Mouse (Mus musculus) left cerebral cortex, postnatal 36 days (tissue): Measurements from ENCODE around the gene Ckm. TPM values are rescaled to one million over a fixed set of nuclear protein-coding genes. Genes with fewer than 3 reads are reported as not detected.

Experiments used
- DNase-seq, 2 experiments: peaks; one replicate each; pipeline ENCODE4 v3.0.0; 2021 to 2022; ENCODE audit warnings: low spot score in 2 of 2, mixed read lengths in 1 of 2
- intact Hi-C: fragments of 180-260 bp; cut with DNase I; formaldehyde crosslinking; loops from one replicate; pipeline ENCODE4 v1.15.1; 2025
- total RNA-seq, 2 experiments: library from RNA; stranded (reverse); gene quantifications; 2 replicates each; pipeline ENCODE4 v1.2.3; 2021

Ckm gene
- total RNA-seq, 2 experiments from 2014 or later: 0.35 to 0.41 TPM

DNA sequence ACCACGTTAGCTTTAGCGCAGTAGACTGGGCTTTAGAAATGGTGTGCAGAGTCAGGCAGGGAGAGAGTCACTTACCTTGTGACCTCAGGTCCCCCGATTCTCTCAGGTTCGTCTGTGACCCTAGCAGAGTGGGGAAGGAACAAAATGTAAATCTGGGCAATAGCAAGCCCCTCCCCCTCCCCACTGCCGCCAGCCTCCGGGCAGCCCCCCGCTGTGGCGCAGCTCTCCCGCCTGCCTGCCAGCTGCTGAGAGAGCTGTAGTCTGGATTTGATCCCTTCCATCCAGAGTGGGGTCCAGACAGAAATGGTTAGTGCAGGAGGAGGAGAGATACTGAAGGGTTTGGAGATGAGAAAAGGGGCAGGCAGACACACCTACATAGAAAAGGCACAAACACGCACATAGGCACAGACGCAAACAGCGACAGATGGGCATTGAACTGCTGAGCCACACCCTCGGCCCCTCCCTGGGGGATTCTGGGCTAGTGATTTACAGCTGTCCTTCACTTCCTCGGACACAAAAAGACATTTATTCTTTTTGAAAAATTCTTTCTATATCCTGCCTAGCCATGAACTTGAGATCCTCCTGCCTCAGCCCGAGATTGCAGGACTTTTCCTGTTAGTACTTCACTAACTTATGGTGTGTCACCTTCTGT, 23.5 kb downstream of the Ckm start:
- no peak for DNase-seq
- intact Hi-C loops: no loop called here

- intact Hi-C loops: no loop called here
- no peak for DNase-seq
These were observed 25.1 kb downstream of the Ckm start for GRCm38 (mm10) chr7:19429726-19430125.

- DNase-seq: no peak
- intact Hi-C loops: no loop called here
These were observed 25.8 kb downstream of the Ckm start for GRCm38 (mm10) chr7:19430402-19430801.

DNA sequence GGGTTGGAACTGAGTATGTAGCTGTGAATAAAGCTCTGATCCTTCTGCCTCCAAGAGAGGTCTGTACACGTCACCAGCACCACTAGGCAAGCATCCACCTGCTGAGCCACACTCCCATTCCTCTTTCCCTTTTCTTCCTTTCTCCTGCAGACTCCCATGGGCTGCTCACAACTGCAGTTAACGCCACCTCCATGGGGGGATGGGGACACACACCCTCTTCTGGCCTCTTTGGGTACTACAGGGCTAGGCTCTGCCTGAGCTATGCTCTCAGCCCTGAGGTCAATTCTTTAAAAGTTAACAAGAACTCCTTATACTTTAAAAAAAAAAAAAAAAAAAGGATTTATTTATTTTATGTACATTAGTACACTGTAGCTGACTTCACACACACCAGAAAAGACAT, 27.9 kb downstream of the Ckm start:
- intact Hi-C loops: no loop called here
- DNase-seq: no peak

GRCm38 (mm10) chr7:19436276-19436675, 31.7 kb downstream of the Ckm start:
- DNase-seq: no peak
- intact Hi-C loops: no loop called here

DNA sequence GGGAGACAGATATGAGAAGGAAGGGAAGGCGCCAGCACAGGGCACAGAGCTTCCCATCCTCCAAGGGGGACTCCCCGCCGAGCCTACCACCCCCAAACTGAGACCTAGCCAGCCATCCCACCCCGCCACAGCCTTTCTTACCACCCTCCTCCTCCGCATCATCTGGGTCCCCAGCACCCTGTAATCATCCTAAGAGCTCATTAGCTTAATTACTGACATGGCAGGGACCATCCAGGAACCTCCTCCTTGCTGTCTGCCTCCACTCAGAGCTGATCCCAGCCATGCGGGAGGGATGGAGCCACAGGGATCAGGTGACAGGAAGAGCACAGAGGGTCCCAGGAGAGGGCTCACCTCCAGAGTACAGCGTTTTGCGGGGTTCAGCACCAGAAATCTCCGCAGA, 32.5 kb downstream of the Ckm start:
- intact Hi-C loops: no loop called here
- no peak for DNase-seq

DNA sequence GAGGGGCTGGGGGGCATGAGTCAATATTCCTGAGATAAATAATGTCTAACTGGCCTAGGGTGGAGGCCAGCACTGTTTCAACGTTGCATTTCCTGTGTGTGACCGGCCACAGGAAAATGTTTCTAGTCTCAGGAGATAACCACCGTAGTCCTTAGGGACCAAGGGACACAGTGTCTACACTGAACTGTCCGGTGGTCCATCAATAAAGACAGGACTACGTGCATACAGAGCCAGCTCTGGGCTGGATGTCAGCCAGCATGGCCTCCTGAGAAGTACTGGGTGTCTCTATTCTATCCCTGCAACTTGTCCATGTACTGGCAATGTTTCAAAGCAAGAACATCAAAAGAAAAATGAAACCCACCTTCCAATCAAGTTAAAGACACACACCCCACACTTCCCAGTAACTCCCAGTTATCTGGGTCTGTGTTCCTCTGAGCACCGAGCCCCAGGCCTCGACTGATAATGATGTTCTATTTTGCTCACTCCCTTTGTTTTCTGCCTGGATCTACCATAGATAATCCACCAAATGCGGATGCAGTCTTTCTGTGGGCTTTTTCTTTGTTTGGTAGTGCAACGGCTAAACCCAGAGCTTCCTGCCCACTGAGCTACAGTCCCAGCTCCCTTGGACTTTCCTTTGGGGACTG, 37.0 kb downstream of the Ckm start:
- intact Hi-C loops: no loop called here
- no peak for DNase-seq

- peak; percentile 72 to 74 for DNase-seq
- intact Hi-C loops: no loop called here
These were observed 38.8 kb downstream of the Ckm start for GRCm38 (mm10) chr7:19443344-19443743.

GRCm38 (mm10) chr7:19444801-19445200, 40.2 kb downstream of the Ckm start:
- intact Hi-C loops: no loop called here
- no peak for DNase-seq

GRCm38 (mm10) chr7:19447689-19448088, 43.1 kb downstream of the Ckm start:
- DNase-seq: peak in 1 of 2 experiments; percentile 45
- intact Hi-C loops: no loop called here

GRCm38 (mm10) chr7:19449165-19449564, 44.6 kb downstream of the Ckm start:
- DNase-seq: no peak
- intact Hi-C loops: no loop called here

- intact Hi-C loops: loop anchor here (5.0 kb wide), 1 partner anchor 52 kb away; the partner anchor contains the start of genes Bloc1s3 and Trappc6a
- DNase-seq: no peak
These were observed 50.6 kb downstream of the Ckm start for GRCm38 (mm10) chr7:19455186-19455585.

GRCm38 (mm10) chr7:19455819-19456495, 51.4 kb downstream of the Ckm start:
- intact Hi-C loops: loop anchor here (5.0 kb wide), 1 partner anchor 51 kb away; the partner anchor contains the start of genes Bloc1s3 and Trappc6a
- no peak for DNase-seq

GRCm38 (mm10) chr7:19456628-19457027, 52.1 kb downstream of the Ckm start:
- intact Hi-C loops: loop anchor here (5.0 kb wide), 1 partner anchor 51 kb away; the partner anchor contains the start of genes Bloc1s3 and Trappc6a
- peak in 1 of 2 experiments; percentile 25 for DNase-seq

DNA sequence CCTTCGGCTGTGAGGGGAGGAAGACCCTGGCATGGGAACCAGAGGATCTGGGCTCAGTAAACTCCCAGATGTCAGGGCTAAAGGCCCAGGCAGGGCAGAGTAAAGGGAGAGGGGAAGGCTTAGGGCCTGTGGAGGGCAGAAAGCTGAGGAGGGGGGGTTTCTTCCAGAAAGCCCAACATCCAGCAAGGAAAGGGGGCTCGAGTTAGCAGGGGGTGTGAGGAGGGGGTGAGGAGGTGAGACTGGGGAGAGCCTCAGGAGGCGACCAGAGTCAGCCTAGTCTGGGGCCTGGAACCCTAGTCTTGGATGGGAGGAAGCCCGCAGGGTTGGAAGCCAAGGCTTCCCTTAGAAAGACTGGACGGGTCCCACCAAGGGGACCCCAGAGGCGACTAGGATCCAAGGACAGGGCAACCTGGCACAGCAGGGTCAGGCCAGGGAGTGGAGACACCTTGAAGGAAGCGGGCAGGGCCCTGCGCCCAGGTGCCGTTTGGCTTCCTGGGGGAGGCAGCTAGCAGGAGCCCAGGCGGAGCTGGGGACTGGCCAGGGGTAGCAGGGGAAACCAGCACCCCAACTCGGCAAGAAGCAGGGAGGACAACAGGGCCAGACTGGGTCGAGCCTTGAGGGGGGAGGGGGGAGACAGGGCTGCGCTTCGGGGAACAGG, 53.0 kb downstream of the Ckm start:
- intact Hi-C loops: loop anchor here (5.0 kb wide), 1 partner anchor 50 kb away; the partner anchor contains the start of genes Bloc1s3 and Trappc6a
- DNase-seq: peak in 1 of 2 experiments; percentile 21

DNA sequence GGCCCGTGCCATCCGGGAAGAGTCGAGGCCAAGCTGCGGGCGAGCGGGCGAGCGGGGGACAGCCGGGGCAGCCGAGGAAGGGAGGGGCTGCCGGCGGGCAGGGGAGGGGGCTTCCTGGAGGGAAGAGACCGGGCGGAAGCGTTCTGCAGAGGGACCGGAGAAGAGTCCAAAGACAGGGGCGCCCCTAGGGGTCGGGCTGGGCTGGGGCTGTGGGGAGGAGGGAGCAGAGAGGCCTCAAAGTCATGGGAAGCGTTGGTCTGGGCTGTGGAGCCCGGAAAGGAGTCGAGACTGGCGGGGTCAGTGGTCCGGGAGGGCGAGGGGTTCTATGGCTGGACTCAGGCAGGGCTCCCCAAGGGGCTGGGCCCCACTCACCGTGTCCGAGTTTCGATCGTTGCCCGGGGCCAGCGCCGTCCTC, 53.5 kb downstream of the Ckm start:
- DNase-seq: peak; percentile 32 to 43
- intact Hi-C loops: loop anchor here (5.0 kb wide), 1 partner anchor 49 kb away; the partner anchor contains the start of genes Bloc1s3 and Trappc6a

DNA sequence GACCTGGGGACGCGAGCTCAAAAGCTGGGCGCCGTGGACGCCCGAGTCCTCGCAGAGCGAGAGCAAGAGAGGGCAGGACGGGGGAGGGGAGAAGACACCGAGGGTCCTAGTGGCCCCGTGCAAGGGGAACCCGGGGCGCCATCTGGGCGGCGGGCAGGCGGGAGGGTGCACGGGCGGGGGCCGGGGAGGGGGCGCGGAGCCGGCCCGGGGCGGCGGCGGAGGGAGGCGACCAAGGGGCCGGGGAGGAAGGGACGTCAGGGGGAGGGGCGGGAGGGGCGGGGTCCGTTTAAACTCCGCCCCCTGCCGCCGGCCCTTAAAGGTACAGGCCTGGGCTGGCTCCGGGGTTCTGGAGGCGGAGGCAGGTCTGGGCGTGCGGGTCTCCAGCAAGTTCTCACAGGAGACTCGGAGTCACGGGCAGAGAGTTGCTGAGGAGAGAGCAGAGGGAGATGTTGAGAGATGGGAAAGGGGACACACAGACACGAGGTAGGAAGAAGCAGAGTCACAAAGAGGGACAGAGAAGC, 54.1 kb downstream of the Ckm start, which contains the start of gene Mark4:
TSS of gene Mark4 (minus strand) at position 231 of the 521 bp plus-strand sequence.
- peak; percentile 63 to 77 for DNase-seq
- intact Hi-C loops: loop anchor here (5.0 kb wide), 1 partner anchor 49 kb away; the partner anchor contains the start of genes Bloc1s3 and Trappc6a

- DNase-seq: no peak
- intact Hi-C loops: loop anchor here (5.0 kb wide), 1 partner anchor 48 kb away; the partner anchor contains the start of genes Bloc1s3 and Trappc6a
These were observed 54.7 kb downstream of the Ckm start for GRCm38 (mm10) chr7:19459144-19459870.

- intact Hi-C loops: no loop called here
- DNase-seq: no peak
These were observed 55.9 kb downstream of the Ckm start for GRCm38 (mm10) chr7:19460500-19460899.
